Mouse (Mus musculus) CH12.LX (cell line): ENCODE measurements around the gene Sergef. TPM values are rescaled to one million over a fixed set of nuclear protein-coding genes. Genes with fewer than 3 reads are reported as not detected.

Experiments used
- DNase-seq: peaks from one replicate; pipeline ENCODE4 v3.0.0-alpha.2; 2013; ENCODE audit errors: extremely low read depth
- H3K27ac ChIP-seq: 2 replicates; pipeline ENCODE4 v1.5.1; 2012; ENCODE audit warnings: low read depth, mild to moderate bottlenecking, control low read depth, moderate library complexity; ENCODE audit not compliant: insufficient read depth
- H3K27me3 ChIP-seq: replicated peaks from 2 replicates; pipeline ENCODE3; 2012; ENCODE audit warnings: inconsistent platforms
- H3K36me3 ChIP-seq, 2 experiments: replicated peaks in 1 of 2; 2 replicates each; pipeline versions ENCODE3 to v1.6.1; 2012; ENCODE audit warnings: inconsistent platforms in 1 of 2, low read length in 1 of 2, mild to moderate bottlenecking in 1 of 2, mixed read lengths in 1 of 2, moderate library complexity in 1 of 2; ENCODE audit not compliant: control insufficient read depth in 1 of 2, insufficient read depth in 1 of 2
- H3K4me1 ChIP-seq, 2 experiments: 2 replicates each; pipeline ENCODE4 v1.6.1; 2012; ENCODE audit warnings: inconsistent platforms in 1 of 2, moderate library complexity in 1 of 2; ENCODE audit not compliant: insufficient read depth in 2 of 2, control insufficient read depth in 1 of 2
- H3K4me2 ChIP-seq: 2 replicates; pipeline ENCODE4 v1.6.1; 2012; ENCODE audit warnings: low read depth, mild to moderate bottlenecking, control low read depth; ENCODE audit not compliant: poor library complexity, insufficient read depth, severe bottlenecking
- H3K4me3 ChIP-seq, 3 experiments: fragments of 150-350 bp in 1 of 3; sonication (generic) in 1 of 3; replicated peaks in 1 of 3; 2 replicates each; pipeline versions ENCODE3 to v1.5.1; 2011 to 2012; ENCODE audit warnings: low read depth in 2 of 3, low read length in 2 of 3, mild to moderate bottlenecking in 2 of 3, moderate library complexity in 2 of 3, control low read depth in 1 of 3, improper control_type of control experiment in 1 of 3, inconsistent platforms in 1 of 3, mixed read lengths in 1 of 3; ENCODE audit not compliant: poor library complexity in 1 of 3
- H3K79me2 ChIP-seq: replicated peaks from 2 replicates; pipeline ENCODE4 v1.6.1; 2012; ENCODE audit warnings: mild to moderate bottlenecking, moderate library complexity; ENCODE audit not compliant: control insufficient read depth, poor library complexity, insufficient read depth, severe bottlenecking; ENCODE audit errors: extremely low read depth
- H3K9ac ChIP-seq: 2 replicates; pipeline ENCODE4 v1.6.1; 2012; ENCODE audit warnings: low read depth, mild to moderate bottlenecking, control low read depth, moderate library complexity; ENCODE audit not compliant: insufficient read depth
- H3K9me3 ChIP-seq: replicated peaks from 2 replicates; pipeline ENCODE3; 2012; ENCODE audit warnings: low read length, inconsistent platforms, mixed read lengths
- BHLHE40 ChIP-seq: IDR thresholded peaks from 2 replicates; pipeline ENCODE4 v1.6.1; 2011; ENCODE audit warnings: mild to moderate bottlenecking, low read depth, low read length, improper control_type of control experiment
- CHD1 ChIP-seq: IDR thresholded peaks from 2 replicates; pipeline ENCODE4 v1.6.1; 2012; ENCODE audit warnings: low read depth, low read length, improper control_type of control experiment, inconsistent platforms
- CTCF ChIP-seq, 2 experiments: IDR thresholded peaks in 1 of 2; conservative IDR thresholded peaks in 1 of 2; 2 replicates each; pipeline ENCODE4 v1.5.1; 2011 to 2012; ENCODE audit warnings: low read depth in 2 of 2, low read length in 2 of 2, improper control_type of control experiment in 1 of 2, inconsistent platforms in 1 of 2, mild to moderate bottlenecking in 1 of 2, moderate library complexity in 1 of 2
- E2F4 ChIP-seq: IDR thresholded peaks from 2 replicates; pipeline ENCODE4 v1.6.1; 2011; ENCODE audit warnings: low read depth, low read length, improper control_type of control experiment; ENCODE audit not compliant: insufficient replicate concordance
- ELF1 ChIP-seq: IDR thresholded peaks from 2 replicates; pipeline ENCODE4 v1.6.1; 2014; ENCODE audit warnings: low read depth, mild to moderate bottlenecking, inconsistent platforms, low read length, improper control_type of control experiment
- EP300 ChIP-seq: IDR thresholded peaks from 2 replicates; pipeline ENCODE4 v1.6.1; 2011; ENCODE audit warnings: low read length, improper control_type of control experiment
- ETS1 ChIP-seq: conservative IDR thresholded peaks from 2 replicates; pipeline ENCODE4 v1.6.1; 2012; ENCODE audit warnings: low read depth, mild to moderate bottlenecking, inconsistent platforms, low read length, improper control_type of control experiment, moderate library complexity
- GABPA ChIP-seq: IDR thresholded peaks from 2 replicates; pipeline ENCODE4 v1.6.1; 2012; ENCODE audit warnings: low read depth, low read length, improper control_type of control experiment, inconsistent platforms; ENCODE audit not compliant: insufficient replicate concordance
- IRF4 ChIP-seq: IDR thresholded peaks from 2 replicates; pipeline ENCODE4 v1.6.1; 2014; ENCODE audit warnings: low read depth, mild to moderate bottlenecking, inconsistent platforms, low read length, improper control_type of control experiment
- JUN ChIP-seq: IDR thresholded peaks from 2 replicates; pipeline ENCODE4 v1.6.1; 2011; ENCODE audit warnings: low read depth, mild to moderate bottlenecking, low read length, improper control_type of control experiment, moderate library complexity; ENCODE audit not compliant: insufficient read depth
- JUND ChIP-seq: conservative IDR thresholded peaks from 2 replicates; pipeline ENCODE4 v1.6.1; 2011; ENCODE audit warnings: low read depth, low read length, improper control_type of control experiment
- MAFK ChIP-seq: IDR thresholded peaks from 2 replicates; pipeline ENCODE4 v1.6.1; 2011; ENCODE audit warnings: low read length, improper control_type of control experiment; ENCODE audit not compliant: insufficient replicate concordance
- MAZ ChIP-seq: IDR thresholded peaks from 2 replicates; pipeline ENCODE4 v1.6.1; 2012; ENCODE audit warnings: low read depth, mild to moderate bottlenecking, inconsistent platforms, low read length, improper control_type of control experiment, moderate library complexity
- MEF2A ChIP-seq: IDR thresholded peaks from 2 replicates; pipeline ENCODE4 v1.6.1; 2014; ENCODE audit warnings: low read depth, mild to moderate bottlenecking, inconsistent platforms, low read length, improper control_type of control experiment, borderline replicate concordance
- MXI1 ChIP-seq: IDR thresholded peaks from 2 replicates; pipeline ENCODE4 v1.6.1; 2011; ENCODE audit warnings: mild to moderate bottlenecking, low read depth, low read length, improper control_type of control experiment
- MYC ChIP-seq: IDR thresholded peaks from 2 replicates; pipeline ENCODE4 v1.6.1; 2011; ENCODE audit warnings: low read depth, mild to moderate bottlenecking, improper control_type of control experiment, low read length
- NELFE ChIP-seq: IDR thresholded peaks from 2 replicates; pipeline ENCODE4 v1.6.1; 2011; ENCODE audit warnings: low read depth, low read length, improper control_type of control experiment
- NRF1 ChIP-seq: IDR thresholded peaks from 2 replicates; pipeline ENCODE4 v1.6.1; 2014; ENCODE audit warnings: low read depth, mild to moderate bottlenecking, inconsistent platforms, low read length, improper control_type of control experiment, moderate library complexity
- PAX5 ChIP-seq: IDR thresholded peaks from 2 replicates; pipeline ENCODE4 v1.6.1; 2012; ENCODE audit warnings: low read length, inconsistent platforms, mixed read lengths
- POLR2A ChIP-seq: IDR thresholded peaks from 2 replicates; pipeline ENCODE4 v1.6.1; 2011; ENCODE audit warnings: low read depth, mild to moderate bottlenecking, improper control_type of control experiment, low read length
- RCOR1 ChIP-seq: conservative IDR thresholded peaks from 2 replicates; pipeline ENCODE4 v1.6.1; 2012; ENCODE audit warnings: low read depth, mild to moderate bottlenecking, inconsistent platforms, low read length, improper control_type of control experiment
- SIN3A ChIP-seq: IDR thresholded peaks from 2 replicates; pipeline ENCODE4 v1.6.1; 2012; ENCODE audit warnings: low read length, improper control_type of control experiment, inconsistent platforms
- SMC3 ChIP-seq: IDR thresholded peaks from 2 replicates; pipeline ENCODE4 v1.6.1; 2011; ENCODE audit warnings: low read depth, low read length, improper control_type of control experiment
- TCF12 ChIP-seq: IDR thresholded peaks from 2 replicates; pipeline ENCODE4 v1.6.1; 2014; ENCODE audit warnings: low read depth, mild to moderate bottlenecking, inconsistent platforms, low read length, improper control_type of control experiment
- UBTF ChIP-seq: IDR thresholded peaks from 2 replicates; pipeline ENCODE4 v1.6.1; 2012; ENCODE audit warnings: low read depth, mild to moderate bottlenecking, inconsistent platforms, low read length, improper control_type of control experiment, moderate library complexity
- USF1 ChIP-seq: IDR thresholded peaks from 2 replicates; pipeline ENCODE4 v1.6.1; 2014; ENCODE audit warnings: low read depth, mild to moderate bottlenecking, inconsistent platforms, low read length, improper control_type of control experiment
- USF2 ChIP-seq: conservative IDR thresholded peaks from 2 replicates; pipeline ENCODE4 v1.6.1; 2011; ENCODE audit warnings: low read depth, low read length, improper control_type of control experiment
- ZC3H11A ChIP-seq: IDR thresholded peaks from 2 replicates; pipeline ENCODE4 v1.6.1; 2012; ENCODE audit warnings: low read depth, mild to moderate bottlenecking, inconsistent platforms, low read length, improper control_type of control experiment
- ZKSCAN1 ChIP-seq: IDR thresholded peaks from 2 replicates; pipeline ENCODE4 v1.6.1; 2012; ENCODE audit warnings: low read depth, inconsistent platforms, low read length, improper control_type of control experiment, borderline replicate concordance
- ZMIZ1 ChIP-seq: IDR thresholded peaks from 2 replicates; pipeline ENCODE4 v1.6.1; 2012; ENCODE audit warnings: low read depth, mild to moderate bottlenecking, inconsistent platforms, low read length, improper control_type of control experiment
- ZNF384 ChIP-seq: IDR thresholded peaks from 2 replicates; pipeline ENCODE4 v1.6.1; 2012; ENCODE audit warnings: low read depth, low read length, improper control_type of control experiment, inconsistent platforms
- dilution Hi-C: fragments of 300-500 bp; cut with MboI; formaldehyde crosslinking; loops from 2 replicates; pipeline ENCODE4 v1.14.3; 2020; ENCODE audit warnings: low sequenced_read_pairs; ENCODE audit not compliant: extremely low pct_unique_long_range_greater_than_20kb, extremely low pct_ligation_motif_present
- in situ Hi-C: fragments of 300-500 bp; cut with MboI; formaldehyde crosslinking; loops from 3 replicates; pipeline ENCODE4 v1.14.3; 2019; ENCODE audit warnings: low sequenced_read_pairs, low pct_ligation_motif_present, low pct_unique_long_range_greater_than_20kb, mixed read lengths
- polyA plus RNA-seq: library from polyadenylated mRNA; unstranded; fragments of >175 nt; gene quantifications from 2 replicates; pipeline ENCODE4 v1.2.1, GENCODE M21; 2012; ENCODE audit warnings: low read depth; ENCODE audit not compliant: insufficient read length
- total RNA-seq, 2 experiments: library from RNA; depleted of rRNA; stranded (reverse); fragments of 300-350 nt in 1 of 2; fragments of >200 nt in 1 of 2; gene quantifications; 2 replicates each; pipeline ENCODE4 v1.2.3; 2012 to 2014

Gene Sergef
- total and polyA plus RNA-seq, 3 experiments: 13.0 to 18.0 (median 14.1) TPM

DNA sequence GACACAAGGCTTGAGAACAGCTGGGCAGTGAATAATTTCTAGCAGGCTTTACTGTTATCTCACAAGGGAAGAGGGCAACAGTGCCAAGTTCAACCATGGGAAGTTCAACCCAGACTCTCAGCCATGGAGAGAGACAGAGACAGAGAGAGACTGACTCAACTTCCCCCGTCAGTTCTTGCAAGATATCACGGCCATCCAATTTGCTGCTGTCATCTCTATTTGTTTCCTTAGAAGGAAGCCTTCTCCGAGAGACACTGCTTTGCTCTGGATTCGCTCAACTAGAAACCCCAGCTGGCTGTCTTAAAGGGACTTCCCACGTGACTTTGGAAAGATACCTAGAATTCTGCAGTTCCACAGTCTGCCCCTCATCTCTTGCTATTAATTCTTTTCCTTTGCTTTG is 80.6 kb downstream of the Sergef start:
- dilution Hi-C loops (no loop called here), in situ Hi-C loops (no loop called here)
- Histone ChIP-seq H3K9ac (no peak overlapping the region), H3K4me3 (no peak overlapping the region), H3K36me3 (peaks cover 0 to 25% of the 10 kb centered on the region in 2 experiments), H3K9me3 (no peaks in the 10 kb centered on the region), H3K79me2 (no peaks in the 10 kb centered on the region), H3K27ac (no peak overlapping the region), H3K4me1 (peaks cover 9 to 65% of the 10 kb centered on the region in 2 experiments), H3K27me3 (no peaks in the 10 kb centered on the region), H3K4me2 (no peak overlapping the region)
- DNase-seq: no peak
- TF ChIP-seq ZKSCAN1: no peak
- TF ChIP-seq USF1: no peak
- no peak for TF ChIP-seq MYC
- no peak for TF ChIP-seq CTCF (conservative IDR thresholded peaks at IDR 0.05 in 1 of 2, IDR thresholded peaks at IDR 0.05 in 1 of 2; ENCODE audit: low read depth in 2 of 2, low read length in 2 of 2)
- no peak for TF ChIP-seq TCF12
- TF ChIP-seq E2F4: no peak
- TF ChIP-seq ZC3H11A: no peak
- TF ChIP-seq ZNF384: no peak
- no peak for TF ChIP-seq NRF1
- TF ChIP-seq MAZ: no peak
- no peak for TF ChIP-seq MXI1
- TF ChIP-seq POLR2A: no peak
- no peak for TF ChIP-seq USF2

- in situ Hi-C loops (no loop called here), dilution Hi-C loops (no loop called here)
- Histone ChIP-seq H3K9me3 (no peaks in the 10 kb centered on the region), H3K27me3 (no peaks in the 10 kb centered on the region), H3K79me2 (no peaks in the 10 kb centered on the region), H3K9ac (no peak overlapping the region), H3K4me2 (no peak overlapping the region; the same call in 1 of the 2 replicates), H3K36me3 (peaks cover 0 to 32% of the 10 kb centered on the region in 2 experiments)
- peak; percentile 80 for DNase-seq
- TF ChIP-seq GABPA (no peak), ZC3H11A (no peak), POLR2A (no peak), TCF12 (peak; percentile 50; the same call in 1 of the 2 replicates), CHD1 (no peak), E2F4 (no peak), ELF1 (no peak), BHLHE40 (peak; percentile 86), NELFE (no peak), SIN3A (no peak), USF1 (no peak), ZMIZ1 (no peak), USF2 (no peak), MEF2A (0 out of 2 replicates have a peak, but pooled peaks have one; percentile 34), JUN (no peak), NRF1 (no peak), RCOR1 (no peak), CTCF (conservative IDR thresholded peaks at IDR 0.05 in 1 of 2, IDR thresholded peaks at IDR 0.05 in 1 of 2; ENCODE audit: low read depth in 2 of 2, low read length in 2 of 2) (no peak), ETS1 (peak; percentile 67; the same call in 1 of the 2 replicates), IRF4 (peak; percentile 65), ZKSCAN1 (no peak), SMC3 (no peak), UBTF (no peak), MAFK (no peak), EP300 (peak; percentile 51), JUND (no peak), PAX5 (no peak), ZNF384 (no peak)
- TF ChIP-seq, all 38 proteins: peak for 6
- Histone ChIP-seq H3K27ac (no peak overlapping the region), H3K4me1 (peaks cover 9 to 75% of the 10 kb centered on the region in 2 experiments), H3K4me3 (no peak overlapping the region)
These were observed 81.6 kb downstream of the Sergef start for GRCm38 (mm10) chr7:46557996-46558395.
